Mouse (Mus musculus): ENCODE data around the gene Snrnp70. TPM values are rescaled to one million over a fixed set of nuclear protein-coding genes. Genes with fewer than 3 reads are reported as not detected.
A peak's percentile ranks its signal among the peaks of the same experiment; 100 is the strongest.

The Snrnp70 gene
- polyA plus RNA-seq, 1 experiment = 781 TPM

GRCm38 (mm10) chr7:45341303-45341702 lies 54.2 kb downstream of the Snrnp70 start:
- under 1% methylated on average over 8 of the region's 8 CpGs for WGBS
- TF ChIP-seq POLR2A (IDR thresholded peaks at IDR 0.05; ENCODE audit: borderline replicate concordance, control insufficient read depth, low read depth, low read length) = no peak
- TF ChIP-seq CTCF (IDR thresholded peaks at IDR 0.05; ENCODE audit: control insufficient read depth, insufficient read depth, low read length) = peak; percentile 63
- Histone ChIP-seq H3K4me1 (ENCODE audit: control insufficient read depth, insufficient read depth, low read length) (peaks cover 3% of the 10 kb centered on the region), H3K4me3 (replicated peaks; ENCODE audit: control insufficient read depth, low read depth, low read length) (no peak overlapping the region), H3K27ac (ENCODE audit: control insufficient read depth, insufficient read depth, low read depth, low read length, poor library complexity) (no peak overlapping the region)

- Histone ChIP-seq H3K4me3 (replicated peaks; ENCODE audit: control insufficient read depth, low read depth, low read length) (no peak overlapping the region), H3K27ac (ENCODE audit: control insufficient read depth, insufficient read depth, low read depth, low read length, poor library complexity) (no peak overlapping the region), H3K4me1 (ENCODE audit: control insufficient read depth, insufficient read depth, low read length) (peaks cover 3% of the 10 kb centered on the region)
- 2% methylated on average over 11 of the region's 11 CpGs for WGBS
- TF ChIP-seq CTCF (IDR thresholded peaks at IDR 0.05; ENCODE audit: control insufficient read depth, insufficient read depth, low read length) (no peak), POLR2A (IDR thresholded peaks at IDR 0.05; ENCODE audit: borderline replicate concordance, control insufficient read depth, low read depth, low read length) (no peak)
Measured at GRCm38 (mm10) chr7:45340669-45341068, 54.9 kb downstream of the Snrnp70 start.

- 1% methylated on average over 11 of the region's 11 CpGs for WGBS
- Histone ChIP-seq H3K4me3 (replicated peaks; ENCODE audit: control insufficient read depth, low read depth, low read length) (no peak overlapping the region), H3K27ac (ENCODE audit: control insufficient read depth, insufficient read depth, low read depth, low read length, poor library complexity) (no peak overlapping the region), H3K4me1 (ENCODE audit: control insufficient read depth, insufficient read depth, low read length) (peaks cover 3% of the 10 kb centered on the region)
- TF ChIP-seq POLR2A (IDR thresholded peaks at IDR 0.05; ENCODE audit: borderline replicate concordance, control insufficient read depth, low read depth, low read length) (no peak), CTCF (IDR thresholded peaks at IDR 0.05; ENCODE audit: control insufficient read depth, insufficient read depth, low read length) (no peak)
Measured at GRCm38 (mm10) chr7:45340066-45340442, 55.5 kb downstream of the Snrnp70 start.

DNA sequence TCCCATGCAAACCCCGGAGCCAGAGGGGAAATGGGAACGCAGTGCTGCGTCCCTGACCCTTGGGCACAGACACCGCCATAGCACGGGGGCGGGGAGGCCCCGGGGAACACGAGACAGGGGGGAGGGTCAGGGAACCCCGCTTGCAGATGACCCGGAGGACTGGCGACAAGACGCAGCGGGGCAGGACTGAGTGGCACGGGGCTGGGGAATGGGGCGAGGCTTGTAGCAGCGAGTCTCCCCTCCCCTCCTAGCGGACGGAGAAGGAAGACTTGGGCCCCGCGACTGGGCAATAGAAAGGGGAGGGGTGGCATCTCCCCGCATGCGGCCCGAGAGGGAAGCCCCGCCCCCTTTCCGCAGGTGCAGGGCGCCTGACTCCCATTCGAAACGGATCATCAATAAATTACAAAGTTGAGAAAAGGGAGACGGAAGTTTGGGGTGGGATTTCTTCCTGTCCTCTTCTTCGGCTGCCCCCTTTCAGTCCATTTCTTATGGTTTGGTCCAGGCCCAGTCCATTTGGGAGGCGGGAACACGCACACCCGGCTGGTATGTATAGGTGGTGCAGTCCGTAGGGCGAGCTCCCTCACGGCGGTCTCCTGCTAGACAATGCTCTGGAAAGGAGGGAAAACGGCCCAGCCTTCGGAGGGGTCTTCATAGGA lies 56.0 kb downstream of the Snrnp70 start:
- WGBS = under 1% methylated on average over 39 of the region's 39 CpGs
- Histone ChIP-seq H3K27ac (ENCODE audit: control insufficient read depth, insufficient read depth, low read depth, low read length, poor library complexity) (no peak overlapping the region), H3K4me1 (ENCODE audit: control insufficient read depth, insufficient read depth, low read length) (peaks cover 3% of the 10 kb centered on the region), H3K4me3 (replicated peaks; ENCODE audit: control insufficient read depth, low read depth, low read length) (peak overlapping the region; percentile 22)
- no peak for TF ChIP-seq POLR2A (IDR thresholded peaks at IDR 0.05; ENCODE audit: borderline replicate concordance, control insufficient read depth, low read depth, low read length)
- peak; percentile 8; the same call in 1 of the 2 replicates for TF ChIP-seq CTCF (IDR thresholded peaks at IDR 0.05; ENCODE audit: control insufficient read depth, insufficient read depth, low read length)

- 4% methylated on average over 14 of the region's 14 CpGs for WGBS
- H3K27ac ChIP-seq (ENCODE audit: control insufficient read depth, insufficient read depth, low read depth, low read length, poor library complexity) = no peak overlapping the region
- no peak overlapping the region for H3K4me3 ChIP-seq (replicated peaks; ENCODE audit: control insufficient read depth, low read depth, low read length)
- peaks cover 3% of the 10 kb centered on the region for H3K4me1 ChIP-seq (ENCODE audit: control insufficient read depth, insufficient read depth, low read length)
- no peak for TF ChIP-seq POLR2A (IDR thresholded peaks at IDR 0.05; ENCODE audit: borderline replicate concordance, control insufficient read depth, low read depth, low read length)
- TF ChIP-seq CTCF (IDR thresholded peaks at IDR 0.05; ENCODE audit: control insufficient read depth, insufficient read depth, low read length) = no peak
Measured at GRCm38 (mm10) chr7:45338161-45338911, 57.2 kb downstream of the Snrnp70 start.

DNA sequence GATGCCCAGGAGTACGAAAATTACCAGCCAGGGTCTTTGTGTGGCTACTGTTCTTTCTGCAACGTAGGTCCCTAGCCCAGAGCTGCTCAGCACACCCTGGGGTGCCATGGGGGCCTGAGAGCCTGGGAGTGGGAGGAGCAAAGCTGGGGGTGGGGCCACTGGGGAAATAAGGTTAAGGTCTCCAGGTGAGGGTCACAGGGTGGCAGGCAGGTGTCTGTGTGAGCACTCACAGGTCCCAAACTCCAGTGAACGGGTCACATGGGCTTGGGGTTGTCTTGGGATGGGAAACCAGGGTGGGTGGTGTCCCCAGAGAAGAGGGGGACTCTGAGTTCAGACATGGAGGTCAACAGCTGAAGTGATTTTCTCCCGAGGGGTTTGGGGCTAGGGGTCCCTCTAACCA lies 58.1 kb downstream of the Snrnp70 start:
- Histone ChIP-seq H3K4me3 (replicated peaks; ENCODE audit: control insufficient read depth, low read depth, low read length) (no peak overlapping the region), H3K4me1 (ENCODE audit: control insufficient read depth, insufficient read depth, low read length) (peaks cover 3% of the 10 kb centered on the region), H3K27ac (ENCODE audit: control insufficient read depth, insufficient read depth, low read depth, low read length, poor library complexity) (no peak overlapping the region)
- TF ChIP-seq CTCF (IDR thresholded peaks at IDR 0.05; ENCODE audit: control insufficient read depth, insufficient read depth, low read length) (no peak), POLR2A (IDR thresholded peaks at IDR 0.05; ENCODE audit: borderline replicate concordance, control insufficient read depth, low read depth, low read length) (no peak)
- 26% methylated on average over 4 of the region's 4 CpGs for WGBS

GRCm38 (mm10) chr7:45336319-45336718 lies 59.2 kb downstream of the Snrnp70 start:
- H3K4me1 ChIP-seq (ENCODE audit: control insufficient read depth, insufficient read depth, low read length) = peaks cover 3% of the 10 kb centered on the region
- 57% methylated on average over 4 of the region's 4 CpGs for WGBS
- no peak overlapping the region for H3K27ac ChIP-seq (ENCODE audit: control insufficient read depth, insufficient read depth, low read depth, low read length, poor library complexity)
- no peak overlapping the region for H3K4me3 ChIP-seq (replicated peaks; ENCODE audit: control insufficient read depth, low read depth, low read length)
- TF ChIP-seq POLR2A (IDR thresholded peaks at IDR 0.05; ENCODE audit: borderline replicate concordance, control insufficient read depth, low read depth, low read length) = no peak
- no peak for TF ChIP-seq CTCF (IDR thresholded peaks at IDR 0.05; ENCODE audit: control insufficient read depth, insufficient read depth, low read length)

- Histone ChIP-seq H3K4me3 (replicated peaks; ENCODE audit: control insufficient read depth, low read depth, low read length) (no peak within 1 kb of the TSS), H3K4me1 (ENCODE audit: control insufficient read depth, insufficient read depth, low read length) (no peaks in the 10 kb centered on the region), H3K27ac (ENCODE audit: control insufficient read depth, insufficient read depth, low read depth, low read length, poor library complexity) (no peak within 1 kb of the TSS)
- TF ChIP-seq CTCF (IDR thresholded peaks at IDR 0.05; ENCODE audit: control insufficient read depth, insufficient read depth, low read length) (no peak), POLR2A (IDR thresholded peaks at IDR 0.05; ENCODE audit: borderline replicate concordance, control insufficient read depth, low read depth, low read length) (no peak)
- 69% methylated on average over 5 of the region's 5 CpGs for WGBS
Measured at GRCm38 (mm10) chr7:45335056-45335455, 60.5 kb downstream of the Snrnp70 start, which contains the start of gene Hrc. TSS of gene Hrc (plus strand) at chr7:45335290.
